Mouse (Mus musculus): Measurements from ENCODE around the gene Reg3a. TPM values are rescaled to one million over a fixed set of nuclear protein-coding genes. Genes with fewer than 3 reads are reported as not detected.

Reg3a gene
- polyA plus RNA-seq (2012; fragmentation: generic; extraction: Trizol) = not detected
- long read RNA-seq, experiment 1 = 0 reads
- long read RNA-seq, experiment 2 = 0 reads

- Histone ChIP-seq H3ac (ENCODE audit: control insufficient read depth, insufficient read length, low read depth) (no peak within 1 kb of the TSS), H3K79me2 (ENCODE audit: control insufficient read depth, insufficient read depth) (no peaks in the 10 kb centered on the region), H3K4me3 (ENCODE audit: insufficient read depth, poor library complexity, severe bottlenecking) (no peak within 1 kb of the TSS)
Observed at GRCm38 (mm10) chr6:78380409-78380808, at the start of gene Reg3a. TSS of gene Reg3a (plus strand) at chr6:78380709.

GRCm38 (mm10) chr6:78331919-78332569 lies 48.5 kb upstream of the Reg3a start:
- no peaks in the 10 kb centered on the region for H3K36me3 ChIP-seq (ENCODE audit: control insufficient read depth, insufficient read depth)
- no peak overlapping the region for H3ac ChIP-seq (ENCODE audit: control insufficient read depth, insufficient read length, low read depth)
- H3K27me3 ChIP-seq (ENCODE audit: control insufficient read depth, insufficient read depth, insufficient read length) = no peaks in the 10 kb centered on the region
- no peaks in the 10 kb centered on the region for H3K79me3 ChIP-seq (ENCODE audit: low read depth)
- no peak for TF ChIP-seq CEBPB (IDR thresholded peaks at IDR 0.05; ENCODE audit: low read depth)
- no peak for TF ChIP-seq CTCF (IDR thresholded peaks at IDR 0.05; ENCODE audit: control insufficient read depth, insufficient read depth, insufficient read length)
- TF ChIP-seq MAX (IDR thresholded peaks at IDR 0.05) = no peak
- TF ChIP-seq MYOG (IDR thresholded peaks at IDR 0.05; ENCODE audit: control insufficient read depth, extremely low read depth, insufficient read length) = no peak
- no peak for TF ChIP-seq FOSL1 (IDR thresholded peaks at IDR 0.05; ENCODE audit: insufficient read depth, low read length, poor library complexity, severe bottlenecking)
- no peak for TF ChIP-seq MYOD1 (IDR thresholded peaks at IDR 0.05; ENCODE audit: control insufficient read depth, insufficient read length, low read depth)
- TF ChIP-seq USF1 (IDR thresholded peaks at IDR 0.05; ENCODE audit: low read depth) = no peak
- no peaks in the 10 kb centered on the region for H3K79me2 ChIP-seq (ENCODE audit: control insufficient read depth, insufficient read depth)
- no peak overlapping the region for H3K4me3 ChIP-seq (ENCODE audit: insufficient read depth, poor library complexity, severe bottlenecking)

More at GRCm38 (mm10) chr6:78380409-78380808, at the start of gene Reg3a:
- H3K27me3 ChIP-seq (ENCODE audit: control insufficient read depth, insufficient read depth, insufficient read length) = no peaks in the 10 kb centered on the region
- no peaks in the 10 kb centered on the region for H3K36me3 ChIP-seq (ENCODE audit: control insufficient read depth, insufficient read depth)
- H3K79me3 ChIP-seq (ENCODE audit: low read depth) = no peaks in the 10 kb centered on the region
- no peak for TF ChIP-seq MYOG (IDR thresholded peaks at IDR 0.05; ENCODE audit: control insufficient read depth, extremely low read depth, insufficient read length)
- no peak for TF ChIP-seq CEBPB (IDR thresholded peaks at IDR 0.05; ENCODE audit: low read depth)
- no peak for TF ChIP-seq MAX (IDR thresholded peaks at IDR 0.05)

- Histone ChIP-seq H3K27me3 (ENCODE audit: control insufficient read depth, insufficient read depth, insufficient read length) (no peaks in the 10 kb centered on the region), H3K79me2 (ENCODE audit: control insufficient read depth, insufficient read depth) (no peaks in the 10 kb centered on the region), H3K4me3 (ENCODE audit: insufficient read depth, poor library complexity, severe bottlenecking) (no peak overlapping the region), H3K36me3 (ENCODE audit: control insufficient read depth, insufficient read depth) (no peaks in the 10 kb centered on the region), H3K79me3 (ENCODE audit: low read depth) (no peaks in the 10 kb centered on the region), H3ac (ENCODE audit: control insufficient read depth, insufficient read length, low read depth) (no peak overlapping the region)
- TF ChIP-seq MYOG (IDR thresholded peaks at IDR 0.05; ENCODE audit: control insufficient read depth, extremely low read depth, insufficient read length) = no peak
Observed at GRCm38 (mm10) chr6:78340296-78340695, 40.2 kb upstream of the Reg3a start.

- no peaks in the 10 kb centered on the region for H3K79me3 ChIP-seq (ENCODE audit: low read depth)
- no peaks in the 10 kb centered on the region for H3K27me3 ChIP-seq (ENCODE audit: control insufficient read depth, insufficient read depth, insufficient read length)
- no peak overlapping the region for H3K4me3 ChIP-seq (ENCODE audit: insufficient read depth, poor library complexity, severe bottlenecking)
- H3K79me2 ChIP-seq (ENCODE audit: control insufficient read depth, insufficient read depth) = no peaks in the 10 kb centered on the region
- no peaks in the 10 kb centered on the region for H3K36me3 ChIP-seq (ENCODE audit: control insufficient read depth, insufficient read depth)
- TF ChIP-seq MYOD1 (IDR thresholded peaks at IDR 0.05; ENCODE audit: control insufficient read depth, insufficient read length, low read depth) (no peak), CEBPB (IDR thresholded peaks at IDR 0.05; ENCODE audit: low read depth) (no peak), CTCF (IDR thresholded peaks at IDR 0.05; ENCODE audit: control insufficient read depth, insufficient read depth, insufficient read length) (no peak), MYOG (IDR thresholded peaks at IDR 0.05; ENCODE audit: control insufficient read depth, extremely low read depth, insufficient read length) (no peak), FOSL1 (IDR thresholded peaks at IDR 0.05; ENCODE audit: insufficient read depth, low read length, poor library complexity, severe bottlenecking) (no peak), USF1 (IDR thresholded peaks at IDR 0.05; ENCODE audit: low read depth) (no peak), MAX (IDR thresholded peaks at IDR 0.05) (no peak)
- H3ac ChIP-seq (ENCODE audit: control insufficient read depth, insufficient read length, low read depth) = no peak overlapping the region
Observed at GRCm38 (mm10) chr6:78341689-78342088, 38.8 kb upstream of the Reg3a start.

GRCm38 (mm10) chr6:78361971-78362563 lies 18.4 kb upstream of the Reg3a start:
- H3K27me3 ChIP-seq (ENCODE audit: control insufficient read depth, insufficient read depth, insufficient read length) = no peaks in the 10 kb centered on the region
- no peak for TF ChIP-seq MYOG (IDR thresholded peaks at IDR 0.05; ENCODE audit: control insufficient read depth, extremely low read depth, insufficient read length)
- TF ChIP-seq FOSL1 (IDR thresholded peaks at IDR 0.05; ENCODE audit: insufficient read depth, low read length, poor library complexity, severe bottlenecking) = no peak
- no peak for TF ChIP-seq USF1 (IDR thresholded peaks at IDR 0.05; ENCODE audit: low read depth)
- TF ChIP-seq MYOD1 (IDR thresholded peaks at IDR 0.05; ENCODE audit: control insufficient read depth, insufficient read length, low read depth) = no peak
- no peak for TF ChIP-seq CEBPB (IDR thresholded peaks at IDR 0.05; ENCODE audit: low read depth)
- no peak for TF ChIP-seq CTCF (IDR thresholded peaks at IDR 0.05; ENCODE audit: control insufficient read depth, insufficient read depth, insufficient read length)
- TF ChIP-seq MAX (IDR thresholded peaks at IDR 0.05) = no peak

GRCm38 (mm10) chr6:78370357-78370756 lies 10.2 kb upstream of the Reg3a start, which contains the start of gene Reg3b:
TSS of gene Reg3b (plus strand) at chr6:78370657.
- Histone ChIP-seq H3ac (ENCODE audit: control insufficient read depth, insufficient read length, low read depth) (no peak within 1 kb of the TSS), H3K79me2 (ENCODE audit: control insufficient read depth, insufficient read depth) (no peaks in the 10 kb centered on the region), H3K36me3 (ENCODE audit: control insufficient read depth, insufficient read depth) (no peaks in the 10 kb centered on the region), H3K4me3 (ENCODE audit: insufficient read depth, poor library complexity, severe bottlenecking) (no peak within 1 kb of the TSS), H3K27me3 (ENCODE audit: control insufficient read depth, insufficient read depth, insufficient read length) (no peaks in the 10 kb centered on the region), H3K79me3 (ENCODE audit: low read depth) (no peaks in the 10 kb centered on the region)
- TF ChIP-seq USF1 (IDR thresholded peaks at IDR 0.05; ENCODE audit: low read depth) (no peak), FOSL1 (IDR thresholded peaks at IDR 0.05; ENCODE audit: insufficient read depth, low read length, poor library complexity, severe bottlenecking) (no peak), MYOG (IDR thresholded peaks at IDR 0.05; ENCODE audit: control insufficient read depth, extremely low read depth, insufficient read length) (no peak), CTCF (IDR thresholded peaks at IDR 0.05; ENCODE audit: control insufficient read depth, insufficient read depth, insufficient read length) (no peak)

More at GRCm38 (mm10) chr6:78361971-78362563, 18.4 kb upstream of the Reg3a start:
- H3K79me3 ChIP-seq (ENCODE audit: low read depth) = no peaks in the 10 kb centered on the region
- H3K36me3 ChIP-seq (ENCODE audit: control insufficient read depth, insufficient read depth) = no peaks in the 10 kb centered on the region
- no peaks in the 10 kb centered on the region for H3K79me2 ChIP-seq (ENCODE audit: control insufficient read depth, insufficient read depth)
- H3K4me3 ChIP-seq (ENCODE audit: insufficient read depth, poor library complexity, severe bottlenecking) = no peak overlapping the region
- no peak overlapping the region for H3ac ChIP-seq (ENCODE audit: control insufficient read depth, insufficient read length, low read depth)
